Mouse (Mus musculus): ENCODE data around the gene Rptor.

DNA sequence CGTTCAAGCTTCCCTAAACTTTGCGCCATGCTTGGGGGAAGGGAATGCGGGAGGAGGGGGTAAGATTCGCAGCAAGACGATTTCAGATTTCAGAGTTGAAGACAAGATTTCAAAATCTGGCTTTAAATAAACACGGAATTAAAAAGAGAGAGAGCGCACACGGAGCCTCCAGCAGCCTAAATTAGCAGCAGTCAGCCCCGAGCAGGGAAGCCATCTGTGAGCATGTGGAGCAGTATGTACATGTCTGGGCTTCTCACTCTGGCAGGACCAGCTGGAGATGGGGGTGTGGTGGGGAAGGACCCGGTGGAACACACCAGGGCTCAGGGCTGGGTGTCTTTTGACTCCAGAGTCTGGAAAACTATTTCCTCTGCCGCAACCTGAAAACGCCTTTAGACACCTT lies 334.5 kb downstream of the Rptor start:
- no peak for TF ChIP-seq POLR2A (IDR thresholded peaks at IDR 0.05; ENCODE audit: extremely low read depth, insufficient read depth, low read length)
- TF ChIP-seq CTCF (IDR thresholded peaks at IDR 0.05; ENCODE audit: extremely low read depth, insufficient read depth, low read length): no peak
